Mouse (Mus musculus) midbrain, embryonic 11.5 days (tissue): ENCODE results near the gene Mex3a. TPM values are rescaled to one million over a fixed set of nuclear protein-coding genes. Genes with fewer than 3 reads are reported as not detected.

Experiments used
- ATAC-seq: fragments of 200-750 bp; cut with Nextera tagmentation; 2 replicates; pipeline ENCODE4 v1.8.0; 2017; ENCODE audit warnings: moderate TSS enrichment, moderate library complexity; ENCODE audit not compliant: low FRiP score
- DNase-seq: peaks from one replicate; pipeline ENCODE4 v3.0.0; 2015; ENCODE audit warnings: low spot score; ENCODE audit errors: missing footprints
- H3K27ac ChIP-seq: fragments of 300-500 bp; sonication (generic); 2 replicates; pipeline ENCODE4 v1.5.1; 2014; ENCODE audit warnings: low read depth, low read length
- H3K27me3 ChIP-seq: fragments of 300-500 bp; sonication (generic); 2 replicates; pipeline ENCODE4 v1.6.1; 2014; ENCODE audit warnings: mild to moderate bottlenecking, low read length, moderate library complexity, mixed read lengths; ENCODE audit not compliant: control insufficient read depth, insufficient read depth
- H3K36me3 ChIP-seq: fragments of 300-500 bp; sonication (generic); 2 replicates; pipeline ENCODE4 v1.6.1; 2014; ENCODE audit warnings: mild to moderate bottlenecking, low read length, moderate library complexity, mixed read lengths; ENCODE audit not compliant: control insufficient read depth, insufficient read depth
- H3K4me1 ChIP-seq: fragments of 300-500 bp; sonication (generic); 2 replicates; pipeline ENCODE4 v1.6.1; 2014; ENCODE audit warnings: low read length; ENCODE audit not compliant: control insufficient read depth, insufficient read depth
- H3K4me2 ChIP-seq: fragments of 300-500 bp; sonication (generic); 2 replicates; pipeline ENCODE4 v1.6.1; 2014; ENCODE audit warnings: mild to moderate bottlenecking, moderate library complexity
- H3K4me3 ChIP-seq: fragments of 300-500 bp; sonication (generic); 2 replicates; pipeline ENCODE4 v1.5.1; 2014; ENCODE audit warnings: low read depth, low read length
- H3K9ac ChIP-seq: fragments of 300-500 bp; sonication (generic); 2 replicates; pipeline ENCODE4 v1.6.1; 2014; ENCODE audit warnings: low read length
- H3K9me3 ChIP-seq: fragments of 300-500 bp; sonication (generic); 2 replicates; pipeline ENCODE4 v1.6.1; 2016; ENCODE audit warnings: low read length; ENCODE audit not compliant: control insufficient read depth
- WGBS: fragments of 180-500 bp; shearing (Covaris S2); extraction: QIAGEN DNeasy Blood & Tissue Kit; methylation state at CpG from one replicate; pipeline ENCODE4 v1.1.7; 2014; 5-methylcytosine and 5-hydroxymethylcytosine counted together
- polyA plus RNA-seq: library from polyadenylated mRNA; unstranded; fragments of >200 nt; fragmentation: Nextera tagmentation; extraction: Ambion mirVana; gene quantifications from 2 replicates; pipeline ENCODE4 v1.2.1, GENCODE M21; 2014

The Mex3a gene
- polyA plus RNA-seq, 1 experiment from 2014 or later = 44.5 TPM

DNA sequence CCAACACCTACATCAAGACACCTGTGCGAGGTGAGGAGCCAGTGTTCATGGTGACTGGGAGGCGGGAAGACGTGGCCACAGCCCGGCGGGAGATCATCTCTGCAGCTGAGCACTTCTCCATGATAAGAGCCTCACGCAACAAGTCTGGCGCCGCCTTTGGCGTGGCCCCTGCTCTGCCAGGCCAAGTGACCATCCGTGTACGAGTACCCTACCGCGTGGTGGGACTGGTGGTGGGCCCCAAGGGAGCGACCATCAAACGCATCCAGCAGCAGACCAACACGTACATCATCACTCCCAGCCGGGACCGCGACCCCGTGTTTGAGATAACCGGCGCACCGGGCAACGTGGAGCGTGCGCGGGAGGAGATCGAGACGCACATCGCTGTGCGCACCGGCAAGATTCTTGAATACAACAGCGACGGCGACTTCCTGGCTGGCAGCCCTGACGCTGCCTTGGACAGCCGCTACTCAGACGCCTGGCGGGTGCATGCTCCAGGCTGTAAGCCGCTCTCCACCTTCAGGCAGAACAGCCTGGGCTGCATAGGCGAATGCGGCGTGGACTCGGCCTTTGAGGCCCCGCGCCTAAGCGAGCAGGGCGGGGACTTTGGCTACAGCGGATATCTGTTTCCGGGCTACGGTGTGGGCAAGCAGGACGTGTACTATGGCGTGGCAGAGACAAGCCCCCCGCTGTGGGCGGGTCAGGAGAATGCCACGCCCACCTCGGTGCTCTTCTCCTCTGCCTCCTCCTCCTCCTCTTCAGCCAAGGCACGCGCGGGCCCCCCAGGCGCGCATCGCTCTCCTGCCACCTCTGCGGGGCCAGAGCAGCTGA, 4.1 kb downstream of the Mex3a start:
- peak overlapping the region; percentile 96 for H3K4me2 ChIP-seq
- DNase-seq (peak; percentile 96), ATAC-seq (peak; percentile 4)
- peak overlapping the region; percentile 96 for H3K4me3 ChIP-seq
- peaks cover 66% of the 10 kb centered on the region for H3K4me1 ChIP-seq
- H3K27ac ChIP-seq = peak overlapping the region; percentile 51
- H3K9me3 ChIP-seq = no peaks in the 10 kb centered on the region
- H3K36me3 ChIP-seq = peaks cover 20% of the 10 kb centered on the region
- peak overlapping the region; percentile 100 for H3K9ac ChIP-seq
- no peaks in the 10 kb centered on the region for H3K27me3 ChIP-seq
- WGBS = 5% methylated on average over 64 of the region's 64 CpGs

DNA sequence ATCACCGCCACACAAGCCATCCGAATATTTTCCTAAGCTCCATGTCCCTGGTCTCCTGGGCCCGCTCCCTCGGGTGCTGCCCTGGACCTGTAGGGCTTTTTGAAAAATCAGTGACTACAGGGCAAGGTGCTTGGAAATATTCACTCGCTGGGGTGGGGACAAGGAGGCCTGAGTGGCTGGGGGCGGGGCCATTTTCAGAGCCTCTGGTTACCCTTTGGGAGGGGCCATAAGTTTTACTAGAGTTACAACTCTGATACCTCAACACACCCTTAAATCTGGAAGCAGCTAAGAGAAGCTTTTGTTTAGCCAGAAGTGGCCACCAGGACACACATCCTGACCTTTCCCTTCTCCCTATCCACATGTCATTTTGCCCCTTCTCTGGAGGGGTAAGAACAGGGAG, 5.0 kb downstream of the Mex3a start:
- ATAC-seq = no peak
- peaks cover 20% of the 10 kb centered on the region for H3K36me3 ChIP-seq
- H3K4me1 ChIP-seq = peaks cover 66% of the 10 kb centered on the region
- peak overlapping the region; percentile 96 for H3K4me3 ChIP-seq
- H3K4me2 ChIP-seq = peak overlapping the region; percentile 96
- peak; percentile 90 for DNase-seq
- H3K9ac ChIP-seq = peak overlapping the region; percentile 100
- H3K9me3 ChIP-seq = no peaks in the 10 kb centered on the region
- H3K27ac ChIP-seq = peak overlapping the region; percentile 51
- no peaks in the 10 kb centered on the region for H3K27me3 ChIP-seq
- 54% methylated on average over 6 of the region's 6 CpGs for WGBS

GRCm38 (mm10) chr3:88538271-88539145, 6.3 kb downstream of the Mex3a start:
- WGBS = 14% methylated on average over 9 of the region's 9 CpGs
- ATAC-seq (peak; percentile 15; the same call in 1 of the 2 replicates), DNase-seq (peak; percentile 94)
- H3K27ac ChIP-seq = peak overlapping the region; percentile 22
- peak overlapping the region; percentile 1 for H3K9ac ChIP-seq
- H3K4me2 ChIP-seq = peak overlapping the region; percentile 26
- H3K9me3 ChIP-seq = no peaks in the 10 kb centered on the region
- peaks cover 20% of the 10 kb centered on the region for H3K36me3 ChIP-seq
- no peaks in the 10 kb centered on the region for H3K27me3 ChIP-seq
- H3K4me1 ChIP-seq = peaks cover 66% of the 10 kb centered on the region
- H3K4me3 ChIP-seq = 0 out of 2 replicates have a peak overlapping the region, but pooled peaks have one; percentile 4

DNA sequence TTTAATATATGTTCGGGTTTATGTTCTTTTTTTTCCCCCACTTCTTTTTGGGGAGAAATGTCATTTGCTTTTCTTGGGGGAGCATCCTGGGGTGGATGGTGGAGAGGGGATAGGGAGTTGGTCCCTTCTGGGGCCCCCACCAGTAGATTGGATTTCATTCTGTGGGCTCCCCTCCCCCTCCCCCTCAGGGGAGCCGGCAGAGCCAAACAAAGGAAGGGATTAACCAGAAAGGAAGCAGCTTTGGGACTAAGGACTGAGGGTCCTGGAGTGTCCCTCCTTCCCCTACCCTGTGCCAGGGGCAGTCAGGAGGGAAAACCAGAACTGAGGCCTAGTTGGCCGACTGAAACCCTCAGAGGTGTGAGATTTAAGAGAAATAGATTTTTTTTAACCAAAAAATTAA, 7.2 kb downstream of the Mex3a start:
- WGBS = under 1% methylated on average over 3 of the region's 3 CpGs

DNA sequence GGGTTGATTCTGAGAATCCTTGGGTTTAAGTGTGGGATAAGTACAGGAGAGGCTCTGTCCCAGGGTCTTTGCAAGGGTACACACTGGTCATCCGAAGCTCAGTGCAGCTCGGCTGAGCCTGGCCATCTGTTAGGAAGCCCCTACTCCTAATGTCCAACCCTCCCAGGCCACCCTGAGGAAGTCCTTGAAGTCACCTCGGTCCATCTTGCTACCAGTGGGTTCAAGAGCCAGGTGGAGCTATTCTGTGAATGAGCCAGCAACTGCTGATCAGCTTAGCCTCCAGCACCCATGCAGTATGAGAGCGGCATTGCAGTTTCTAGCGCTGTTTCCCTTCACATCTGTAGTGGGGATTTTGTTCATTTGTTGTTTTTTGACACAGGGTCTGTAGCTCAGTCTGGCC, 7.9 kb downstream of the Mex3a start:
- peaks cover 55% of the 10 kb centered on the region for H3K4me1 ChIP-seq
- no peak for ATAC-seq
- peaks cover 20% of the 10 kb centered on the region for H3K36me3 ChIP-seq
- H3K9ac ChIP-seq = peak overlapping the region; percentile 50
- peak overlapping the region; percentile 60 for H3K27ac ChIP-seq
- WGBS = 31% methylated on average over 5 of the region's 5 CpGs
- DNase-seq = no peak
- no peak overlapping the region for H3K4me3 ChIP-seq
- H3K4me2 ChIP-seq = peak overlapping the region; percentile 14; the same call in 1 of the 2 replicates
- no peaks in the 10 kb centered on the region for H3K27me3 ChIP-seq
- H3K9me3 ChIP-seq = no peaks in the 10 kb centered on the region

More for the DNA sequence above, 7.2 kb downstream of the Mex3a start:
- peak overlapping the region; percentile 50 for H3K9ac ChIP-seq
- no peaks in the 10 kb centered on the region for H3K9me3 ChIP-seq
- ATAC-seq (peak; percentile 60), DNase-seq (peak; percentile 95)
- no peaks in the 10 kb centered on the region for H3K27me3 ChIP-seq
- H3K4me1 ChIP-seq = peaks cover 62% of the 10 kb centered on the region
- no peak overlapping the region for H3K4me3 ChIP-seq
- H3K36me3 ChIP-seq = peaks cover 20% of the 10 kb centered on the region
- peak overlapping the region; percentile 60 for H3K27ac ChIP-seq
- peak overlapping the region; percentile 3; the same call in 1 of the 2 replicates for H3K4me2 ChIP-seq

DNA sequence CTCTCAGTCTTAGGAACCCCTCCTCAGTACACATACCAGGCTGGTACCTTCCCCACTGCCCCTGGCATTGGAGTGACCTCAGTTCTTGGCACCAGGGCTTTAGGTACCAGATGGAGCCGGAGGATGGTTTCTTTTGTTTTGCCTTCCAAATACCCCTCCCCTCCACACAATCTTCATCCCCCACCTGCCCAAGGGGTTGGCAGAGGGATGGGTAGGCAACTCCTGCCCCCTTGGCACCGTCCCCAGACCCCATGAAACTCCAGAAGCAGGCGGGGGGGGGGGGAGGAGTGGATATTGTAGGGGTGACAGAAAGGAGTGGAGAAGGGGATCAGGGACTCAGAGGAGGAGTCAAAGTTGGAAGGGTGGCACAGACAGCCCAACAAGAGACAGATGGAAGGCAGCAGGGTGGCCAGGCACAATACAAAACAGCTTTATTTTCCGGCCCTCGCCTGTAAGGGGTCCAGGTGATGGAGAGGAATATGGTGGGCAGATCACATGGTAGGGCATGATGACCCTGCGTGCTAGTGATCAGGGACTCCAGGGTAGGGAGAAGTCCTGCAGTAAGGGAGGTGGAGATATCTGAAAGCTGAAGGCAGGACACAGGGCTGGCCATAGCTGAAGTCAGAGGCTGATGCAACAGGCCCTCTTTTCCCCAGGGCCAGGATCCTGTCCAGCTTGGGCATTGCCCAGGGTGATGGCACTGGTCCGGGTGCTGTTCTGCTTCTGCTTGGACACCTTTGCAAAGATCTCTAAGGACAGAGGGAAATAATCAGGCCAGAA, 9.6 kb downstream of the Mex3a start:
- WGBS = 84% methylated on average over 6 of the region's 7 CpGs
- Histone ChIP-seq H3K4me2 (no peak overlapping the region), H3K9ac (no peak overlapping the region), H3K4me1 (peaks cover 38% of the 10 kb centered on the region), H3K27ac (no peak overlapping the region; the same call in 1 of the 2 replicates), H3K4me3 (no peak overlapping the region), H3K9me3 (no peaks in the 10 kb centered on the region), H3K36me3 (peaks cover 11% of the 10 kb centered on the region), H3K27me3 (no peaks in the 10 kb centered on the region)
- ATAC-seq (no peak), DNase-seq (peak; percentile 85)

GRCm38 (mm10) chr3:88542486-88542885, 10.3 kb downstream of the Mex3a start:
- Histone ChIP-seq H3K36me3 (peaks cover 7% of the 10 kb centered on the region; the same call in 1 of the 2 replicates), H3K9ac (no peak overlapping the region), H3K9me3 (no peaks in the 10 kb centered on the region), H3K27ac (no peak overlapping the region), H3K27me3 (no peaks in the 10 kb centered on the region), H3K4me3 (no peak overlapping the region), H3K4me2 (no peak overlapping the region), H3K4me1 (peaks cover 31% of the 10 kb centered on the region)
- no peak for ATAC-seq
- 74% methylated on average over 4 of the region's 4 CpGs for WGBS
- DNase-seq = no peak

DNA sequence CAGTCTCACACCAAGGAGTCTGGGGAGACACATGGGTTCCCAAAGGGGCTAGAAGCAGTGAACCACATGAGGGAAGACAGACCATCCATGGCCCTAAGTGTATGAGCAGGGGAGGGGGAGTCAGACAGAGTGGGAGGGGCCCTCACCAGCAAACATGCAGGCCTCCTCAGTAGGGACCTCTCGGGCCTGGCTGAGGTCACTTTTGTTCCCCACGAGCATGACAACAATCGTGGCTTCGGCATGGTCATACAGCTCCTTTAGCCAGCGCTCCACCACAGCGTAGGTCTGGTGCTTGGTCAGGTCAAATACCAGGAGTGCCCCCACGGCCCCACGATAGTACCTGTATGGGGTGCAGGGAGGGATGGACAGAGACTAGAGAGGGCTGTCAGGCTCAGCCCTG, 11.0 kb downstream of the Mex3a start:
- DNase-seq = peak; percentile 65
- 90% methylated on average over 8 of the region's 8 CpGs for WGBS
- Histone ChIP-seq H3K27ac (no peak overlapping the region), H3K4me1 (peaks cover 24% of the 10 kb centered on the region), H3K36me3 (peaks cover 3% of the 10 kb centered on the region; the same call in 1 of the 2 replicates), H3K9ac (no peak overlapping the region), H3K4me3 (no peak overlapping the region), H3K4me2 (no peak overlapping the region), H3K9me3 (no peaks in the 10 kb centered on the region), H3K27me3 (no peaks in the 10 kb centered on the region)
- ATAC-seq = no peak
